Comparison of ENCODE assay signal across 13 mouse cellular contexts in genomic region chr9:113309707-113310574, GRCm38 (mm10).
"Had no signal": no experiment of that assay in that cellular context is flagged by ENCODE, and none has a peak within 500 bp of the region (broad histone marks: within the 10 kb centered on the region; RNA-seq: fewer than 3 reads in every experiment).

No protein-coding gene starts in this region.

- H3K4me1 ChIP-seq: kidney, embryonic 15.5 days; liver, embryonic 15.5 days; midbrain, embryonic 15.5 days; neural tube, embryonic 13.5 days; stomach, embryonic 15.5 days had no signal

- H3K4me3 ChIP-seq: kidney, embryonic 15.5 days; left cerebral cortex, adult 2 months; liver, embryonic 15.5 days; midbrain, embryonic 15.5 days; neural tube, embryonic 13.5 days; stomach, embryonic 15.5 days had no signal

- H3K9ac ChIP-seq: kidney, embryonic 15.5 days; liver, embryonic 15.5 days; midbrain, embryonic 15.5 days; neural tube, embryonic 13.5 days; stomach, embryonic 15.5 days had no signal

- ATAC-seq: intestine, embryonic 16.5 days; midbrain, embryonic 15.5 days had no signal

- DNase-seq: kidney, adult 2 months; kidney, postnatal 14 days; retina, postnatal 1 day; right cerebral cortex, postnatal 4 days; spleen, adult 18-20 months had no signal

- H3K36me3 ChIP-seq: kidney, embryonic 15.5 days; liver, embryonic 15.5 days; midbrain, embryonic 15.5 days; neural tube, embryonic 13.5 days; stomach, embryonic 15.5 days had no signal

- H3K4me2 ChIP-seq: kidney, embryonic 15.5 days; liver, embryonic 11.5 days; liver, embryonic 15.5 days; midbrain, embryonic 15.5 days; neural tube, embryonic 13.5 days; stomach, embryonic 15.5 days had no signal

- H3K9me3 ChIP-seq: kidney, embryonic 15.5 days; liver, embryonic 15.5 days; midbrain, embryonic 15.5 days; neural tube, embryonic 13.5 days; stomach, embryonic 15.5 days had no signal

- H3K27me3 ChIP-seq: kidney, embryonic 15.5 days; liver, embryonic 15.5 days; midbrain, embryonic 15.5 days; neural tube, embryonic 13.5 days; stomach, embryonic 15.5 days had no signal

- H3K27ac ChIP-seq: kidney, embryonic 15.5 days; left cerebral cortex, adult 2 months; liver, embryonic 15.5 days; midbrain, embryonic 15.5 days; neural tube, embryonic 13.5 days; stomach, embryonic 15.5 days had no signal
